Mouse (Mus musculus) urinary bladder, postnatal 4 days (tissue): ENCODE results near the gene Myh3.
"Not testable (repeated sequence)": the region's sequence is repeated elsewhere in the genome, so short reads cannot be mapped to it uniquely, and the experiment has no call there.

Source experiments
- DNase-seq, 2 experiments: peaks; one replicate each; pipeline ENCODE4 v3.0.0; 2021 to 2022; ENCODE audit warnings: low spot score in 2 of 2

Gene Myh3

GRCm38 (mm10) chr11:67077435-67077834 is 665 bp upstream of the Myh3 start:
- no peak for DNase-seq

DNA sequence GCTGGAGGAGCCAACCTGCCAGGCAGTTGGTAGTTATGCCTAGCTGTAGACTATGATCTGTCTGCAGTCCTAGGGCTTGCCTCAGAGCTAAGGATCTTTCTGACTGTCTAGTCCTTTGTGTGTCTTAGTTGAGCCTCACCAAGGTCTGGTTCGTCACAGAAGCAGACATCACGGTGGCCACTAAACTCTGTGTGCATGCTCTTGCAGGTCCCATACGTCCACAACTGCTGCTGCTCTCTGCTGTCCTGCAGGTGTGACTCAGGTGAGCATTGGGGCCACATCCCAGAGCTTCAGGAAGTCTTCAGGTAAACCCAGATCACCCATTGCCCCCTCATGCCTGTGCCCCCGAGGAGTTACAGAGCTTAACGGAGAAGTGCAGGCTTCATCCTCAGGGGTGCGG is 788 bp downstream of the Myh3 start:
- DNase-seq: no peak

GRCm38 (mm10) chr11:67079740-67080139 is 1.6 kb downstream of the Myh3 start:
- DNase-seq: no peak

DNA sequence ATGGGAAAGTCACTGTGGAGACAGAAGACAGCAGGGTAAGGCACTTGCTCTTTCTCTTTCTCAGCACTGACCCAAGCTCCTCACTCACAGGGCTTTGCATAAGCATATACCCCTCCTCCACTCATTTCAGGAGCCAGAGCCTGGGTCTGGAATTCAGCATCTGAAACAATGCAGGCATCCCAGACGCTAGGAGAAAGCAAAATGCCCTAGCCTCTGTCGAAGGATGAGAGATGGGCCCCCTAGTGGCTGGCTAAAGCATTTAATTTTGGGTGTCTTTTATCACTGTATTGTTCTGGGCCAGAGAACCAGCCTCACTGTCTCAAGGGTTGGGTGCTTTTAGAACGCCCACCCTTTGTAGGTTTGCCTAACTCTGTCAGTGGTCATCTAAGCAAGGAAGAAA is 2.1 kb downstream of the Myh3 start:
- no peak for DNase-seq

DNA sequence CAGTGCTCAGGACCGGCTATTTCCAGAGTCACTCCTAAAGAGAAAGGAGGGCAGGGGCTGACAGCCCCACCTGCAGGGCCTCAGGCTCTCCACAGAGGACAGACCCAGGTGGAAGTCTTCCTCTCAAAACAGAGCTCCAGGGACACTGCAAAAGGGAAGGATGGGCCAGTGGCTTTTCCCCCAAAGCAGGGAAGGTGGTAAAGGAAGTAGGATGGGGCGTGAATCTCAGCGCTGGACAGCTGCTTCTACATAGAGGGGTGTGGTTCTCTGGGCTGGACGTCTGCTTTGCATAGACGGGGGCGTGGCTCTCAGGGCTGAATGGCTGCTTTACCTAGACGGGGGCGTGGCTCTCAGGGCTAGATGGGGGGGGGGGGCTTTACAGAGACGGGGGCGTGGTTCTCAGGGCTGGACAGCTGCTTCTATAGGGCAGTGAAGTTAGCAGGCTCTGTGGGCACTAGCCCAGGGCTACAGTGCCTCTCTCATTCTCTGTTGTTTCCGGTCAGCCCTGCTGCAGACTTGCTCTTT is 3.1 kb downstream of the Myh3 start:
- DNase-seq: no peak

GRCm38 (mm10) chr11:67082188-67082587 is 4.1 kb downstream of the Myh3 start:
- DNase-seq: no peak

GRCm38 (mm10) chr11:67082793-67083192 is 4.7 kb downstream of the Myh3 start:
- DNase-seq: no peak

DNA sequence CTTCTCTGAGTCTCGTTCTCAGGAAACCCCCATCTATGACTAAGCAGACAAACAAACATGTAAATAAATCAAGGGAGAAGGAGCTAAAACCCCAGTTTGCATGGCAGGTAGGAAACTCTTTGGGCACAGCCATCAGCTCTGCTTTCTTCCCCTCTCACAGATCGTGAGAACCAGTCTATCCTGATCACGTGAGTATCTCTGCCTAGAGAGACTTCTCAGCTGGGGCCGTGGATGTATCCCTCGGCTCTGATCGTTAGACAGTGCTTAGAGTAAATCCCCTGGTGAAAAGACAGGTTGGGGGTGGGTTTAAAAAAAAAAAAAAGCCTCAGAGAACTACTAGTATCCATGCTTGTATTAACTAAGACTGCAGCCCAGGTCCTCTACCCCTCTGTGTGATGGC is 5.1 kb downstream of the Myh3 start:
- no peak for DNase-seq

DNA sequence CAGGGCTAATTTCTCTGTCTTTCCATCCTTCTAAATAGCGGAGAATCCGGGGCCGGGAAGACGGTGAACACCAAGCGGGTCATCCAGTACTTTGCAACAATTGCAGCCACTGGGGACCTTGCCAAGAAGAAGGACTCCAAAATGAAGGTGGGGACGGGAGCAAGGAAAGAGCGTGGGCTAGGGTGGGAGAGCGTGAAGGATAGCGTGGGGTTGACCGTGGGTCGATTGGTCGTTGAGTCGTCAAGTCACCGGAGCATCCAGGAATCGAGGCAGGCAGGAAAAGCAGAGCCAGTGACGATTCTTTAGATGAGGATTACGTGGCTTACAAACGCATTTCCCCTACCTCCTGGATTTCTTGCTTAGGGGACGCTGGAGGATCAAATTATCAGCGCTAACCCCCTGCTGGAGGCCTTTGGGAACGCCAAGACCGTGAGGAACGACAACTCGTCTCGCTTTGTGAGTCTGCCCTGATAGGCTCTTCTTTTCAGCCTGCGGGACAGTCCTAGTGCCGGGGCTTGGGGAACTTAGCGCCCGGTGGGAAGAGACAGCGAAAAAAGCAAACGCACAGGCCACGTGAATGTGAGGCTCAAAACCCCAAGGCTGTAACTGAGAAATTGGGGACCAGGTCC is 5.7 kb downstream of the Myh3 start:
- no peak for DNase-seq

GRCm38 (mm10) chr11:67085489-67085888 is 7.4 kb downstream of the Myh3 start:
- peak; percentile 32 to 75 for DNase-seq

DNA sequence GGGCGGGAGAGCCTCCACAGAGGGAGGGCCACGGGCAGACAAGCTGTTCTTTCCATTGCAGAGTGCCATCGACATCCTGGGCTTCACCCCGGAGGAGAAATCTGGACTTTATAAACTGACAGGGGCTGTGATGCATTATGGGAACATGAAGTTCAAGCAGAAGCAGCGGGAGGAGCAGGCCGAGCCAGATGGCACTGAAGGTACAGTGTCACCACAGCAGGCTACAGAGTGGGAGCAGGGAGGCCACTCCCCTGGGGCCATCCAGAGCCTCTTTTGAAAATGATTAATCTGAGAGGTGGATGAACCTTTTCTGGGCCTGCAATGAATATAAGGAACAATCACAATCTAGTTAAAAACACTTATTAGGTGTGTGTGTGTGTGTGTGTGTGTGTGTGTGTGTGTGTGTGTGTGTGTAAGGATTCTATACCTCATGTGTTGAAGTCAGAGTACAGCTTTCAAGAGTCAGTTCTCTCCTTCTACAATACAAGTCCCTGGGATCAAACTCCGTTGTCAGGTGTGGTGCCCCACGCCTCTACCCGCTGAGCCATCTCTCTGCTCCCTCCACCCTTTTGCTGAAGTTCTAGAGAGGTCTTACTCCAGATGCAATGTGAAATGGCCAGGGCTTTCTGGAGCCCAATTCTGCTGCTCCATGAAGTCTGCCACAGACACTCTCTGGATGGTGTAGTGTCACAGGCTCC is 8.5 kb downstream of the Myh3 start:
- no peak for DNase-seq

DNA sequence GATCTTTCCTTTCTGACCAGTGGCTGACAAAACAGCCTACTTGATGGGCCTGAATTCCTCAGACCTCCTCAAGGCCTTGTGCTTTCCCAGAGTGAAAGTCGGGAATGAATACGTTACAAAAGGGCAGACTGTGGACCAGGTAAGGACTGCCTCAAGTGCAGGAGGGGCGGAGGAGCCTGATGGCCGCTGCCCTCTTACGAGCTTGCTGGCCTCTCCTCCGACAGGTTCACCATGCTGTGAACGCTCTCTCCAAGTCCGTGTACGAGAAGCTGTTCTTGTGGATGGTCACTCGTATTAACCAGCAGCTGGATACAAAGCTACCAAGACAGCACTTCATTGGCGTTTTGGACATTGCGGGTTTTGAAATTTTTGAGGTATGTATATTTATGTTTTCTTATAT is 9.1 kb downstream of the Myh3 start:
- no peak for DNase-seq

GRCm38 (mm10) chr11:67092354-67092753 is 14.3 kb downstream of the Myh3 start:
- DNase-seq: not testable (repeated sequence)

DNA sequence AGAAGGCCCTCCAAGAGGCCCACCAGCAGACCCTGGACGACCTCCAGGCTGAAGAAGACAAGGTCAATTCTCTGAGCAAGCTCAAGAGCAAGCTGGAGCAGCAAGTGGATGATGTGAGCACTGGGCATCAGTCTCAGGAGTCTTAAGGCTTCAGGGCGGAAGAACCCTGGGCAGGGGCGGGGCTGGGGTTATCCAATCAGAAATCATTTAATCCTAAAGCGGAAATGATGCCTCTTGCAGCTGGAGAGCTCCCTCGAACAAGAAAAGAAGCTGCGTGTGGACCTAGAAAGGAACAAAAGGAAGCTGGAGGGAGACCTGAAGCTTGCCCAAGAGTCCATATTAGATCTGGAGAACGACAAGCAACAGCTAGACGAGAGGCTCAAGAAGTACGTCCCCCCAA is 15.1 kb downstream of the Myh3 start:
- peak in 1 of 2 experiments; percentile 54 for DNase-seq

DNA sequence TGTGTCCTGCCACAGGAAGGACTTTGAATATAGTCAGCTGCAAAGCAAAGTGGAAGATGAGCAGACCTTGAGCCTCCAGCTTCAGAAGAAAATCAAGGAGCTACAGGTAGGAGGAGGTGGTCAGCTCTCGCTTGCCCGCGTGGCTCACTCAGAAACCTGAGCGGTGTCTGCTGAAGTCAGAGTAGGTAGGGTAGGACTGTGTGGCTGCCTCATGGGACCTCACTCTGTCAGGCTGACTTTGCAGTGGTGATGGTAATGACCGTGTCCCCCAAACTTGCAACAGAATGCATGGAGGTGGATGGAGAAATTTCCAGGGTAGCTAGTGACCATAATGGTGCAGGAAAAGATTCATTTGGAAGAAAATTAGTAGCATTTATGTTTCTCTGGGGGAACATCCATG is 15.6 kb downstream of the Myh3 start:
- no peak for DNase-seq

DNA sequence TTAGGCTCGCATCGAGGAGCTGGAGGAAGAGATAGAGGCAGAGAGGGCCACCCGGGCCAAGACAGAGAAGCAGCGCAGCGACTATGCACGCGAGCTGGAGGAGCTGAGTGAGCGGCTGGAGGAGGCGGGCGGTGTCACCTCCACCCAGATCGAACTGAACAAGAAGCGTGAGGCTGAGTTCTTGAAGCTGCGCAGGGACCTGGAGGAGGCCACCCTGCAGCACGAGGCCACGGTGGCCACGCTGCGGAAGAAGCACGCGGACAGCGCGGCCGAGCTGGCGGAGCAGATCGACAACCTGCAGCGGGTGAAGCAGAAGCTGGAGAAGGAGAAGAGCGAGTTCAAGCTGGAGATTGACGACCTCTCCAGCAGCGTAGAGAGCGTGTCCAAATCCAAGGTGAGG is 16.4 kb downstream of the Myh3 start:
- peak in 1 of 2 experiments; percentile 58 for DNase-seq

GRCm38 (mm10) chr11:67097709-67098108 is 19.6 kb downstream of the Myh3 start:
- peak in 1 of 2 experiments; percentile 53 for DNase-seq

DNA sequence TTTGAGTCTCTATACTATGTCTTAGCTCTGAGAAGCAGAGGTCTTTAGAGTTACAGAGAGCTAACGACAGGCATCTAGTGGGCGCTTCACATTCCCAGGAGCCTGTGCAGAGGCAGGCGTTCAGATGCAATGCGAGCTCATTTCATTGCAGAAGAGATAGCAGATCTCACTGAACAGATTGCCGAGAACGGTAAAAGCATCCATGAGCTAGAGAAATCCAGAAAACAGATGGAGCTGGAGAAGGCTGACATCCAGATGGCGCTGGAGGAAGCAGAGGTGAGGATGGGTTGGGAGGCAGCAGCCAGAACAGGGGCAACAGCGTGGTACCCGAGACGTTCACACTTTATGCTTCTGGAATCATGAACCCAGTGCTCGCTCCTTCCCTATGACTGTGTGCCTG is 20.3 kb downstream of the Myh3 start:
- peak in 1 of 2 experiments; percentile 44 for DNase-seq

DNA sequence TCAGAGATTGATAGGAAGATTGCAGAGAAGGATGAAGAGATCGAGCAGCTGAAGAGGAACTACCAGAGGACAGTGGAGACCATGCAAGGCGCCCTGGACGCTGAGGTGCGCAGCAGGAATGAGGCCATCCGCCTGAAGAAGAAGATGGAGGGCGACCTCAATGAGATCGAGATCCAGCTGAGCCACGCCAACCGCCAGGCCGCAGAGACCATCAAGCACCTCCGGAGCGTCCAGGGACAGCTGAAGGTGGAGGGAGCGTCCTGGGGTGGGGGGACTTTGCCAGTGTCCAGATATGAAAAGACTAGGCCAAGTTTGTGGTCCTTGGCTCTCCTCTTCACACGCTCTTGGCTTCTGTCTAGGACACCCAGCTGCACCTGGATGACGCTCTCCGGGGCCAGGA is 21.1 kb downstream of the Myh3 start:
- DNase-seq: peak in 1 of 2 experiments; percentile 56

- peak in 1 of 2 experiments; percentile 51 for DNase-seq
These were observed 22.1 kb downstream of the Myh3 start for GRCm38 (mm10) chr11:67100169-67100568.

DNA sequence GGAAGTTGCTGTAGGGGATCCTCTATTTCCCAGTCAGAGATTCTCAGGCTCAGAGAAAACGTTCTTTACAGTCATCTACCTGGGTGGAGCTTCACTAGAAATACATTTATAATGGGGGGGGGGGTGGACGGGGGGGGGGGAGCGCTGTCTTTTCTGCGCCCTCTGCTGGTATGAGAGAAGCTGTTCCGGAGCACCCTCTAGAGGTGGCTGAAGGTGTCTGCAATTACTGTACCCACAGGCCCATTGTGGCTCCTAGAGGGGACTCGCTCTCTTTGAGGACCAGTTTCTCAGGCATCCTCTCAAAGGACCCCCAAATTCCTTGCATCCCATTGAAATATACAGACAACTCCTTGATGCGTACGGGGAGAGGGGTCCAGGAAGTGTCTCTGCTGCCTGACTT is 23.6 kb downstream of the Myh3 start:
- no peak for DNase-seq

- no peak for DNase-seq
These were observed 25.2 kb downstream of the Myh3 start for GRCm38 (mm10) chr11:67103256-67103655.

GRCm38 (mm10) chr11:67104242-67104641 is 26.1 kb downstream of the Myh3 start:
- DNase-seq: no peak
